Mouse (Mus musculus) intestine, postnatal 0 days (tissue): ENCODE measurements around the gene Ccr4. TPM values are rescaled to one million over a fixed set of nuclear protein-coding genes. Genes with fewer than 3 reads are reported as not detected.

ENCODE experiments used
- ATAC-seq: fragments of 200-750 bp; cut with Nextera tagmentation; 2 replicates; pipeline ENCODE4 v1.8.0; 2017; ENCODE audit warnings: mild to moderate bottlenecking, moderate TSS enrichment, moderate library complexity
- H3K27ac ChIP-seq: fragments of 300-500 bp; sonication (generic); 2 replicates; pipeline ENCODE4 v1.5.1; 2014; ENCODE audit warnings: mild to moderate bottlenecking, low read depth, low read length, moderate library complexity
- H3K27me3 ChIP-seq: fragments of 300-500 bp; sonication (generic); replicated peaks from 2 replicates; pipeline ENCODE4 v1.6.1; 2014; ENCODE audit warnings: low read length, mixed read lengths; ENCODE audit not compliant: control insufficient read depth, insufficient read depth
- H3K36me3 ChIP-seq: fragments of 300-500 bp; sonication (generic); 2 replicates; pipeline ENCODE4 v1.6.1; 2014; ENCODE audit warnings: mild to moderate bottlenecking, moderate library complexity; ENCODE audit not compliant: control insufficient read depth, insufficient read depth
- H3K4me1 ChIP-seq: fragments of 300-500 bp; sonication (generic); replicated peaks from 2 replicates; pipeline ENCODE4 v1.6.1; 2014; ENCODE audit warnings: antibody characterized with exemption, low read length, mixed read lengths; ENCODE audit not compliant: control insufficient read depth, insufficient read depth
- H3K4me2 ChIP-seq: fragments of 300-500 bp; sonication (generic); replicated peaks from 2 replicates; pipeline ENCODE4 v1.6.1; 2014; ENCODE audit warnings: low read depth, mild to moderate bottlenecking, moderate library complexity
- H3K4me3 ChIP-seq: fragments of 300-500 bp; sonication (generic); 2 replicates; pipeline ENCODE4 v1.5.1; 2014; ENCODE audit warnings: low read depth, low read length
- H3K9ac ChIP-seq: fragments of 300-500 bp; sonication (generic); 2 replicates; pipeline ENCODE4 v1.6.1; 2014; ENCODE audit warnings: mild to moderate bottlenecking, low read depth, low read length
- H3K9me3 ChIP-seq: fragments of 300-500 bp; sonication (generic); 2 replicates; pipeline ENCODE4 v1.6.1; 2016; ENCODE audit warnings: mixed run types; ENCODE audit not compliant: control insufficient read depth
- CTCF ChIP-seq: sonication (generic); IDR thresholded peaks from 2 replicates; pipeline ENCODE4 v1.5.1; 2016; ENCODE audit warnings: low read depth, mild to moderate bottlenecking, control low read depth, antibody characterized with exemption, moderate library complexity
- WGBS: fragments of 180-500 bp; shearing (Covaris S2); extraction: QIAGEN DNeasy Blood & Tissue Kit; methylation state at CpG from one replicate; pipeline ENCODE4 v1.1.7; 2014; 5-methylcytosine and 5-hydroxymethylcytosine counted together
- polyA plus RNA-seq: library from polyadenylated mRNA; unstranded; fragments of >200 nt; fragmentation: Nextera tagmentation; extraction: Ambion mirVana; gene quantifications from 2 replicates; pipeline ENCODE4 v1.2.1, GENCODE M21; 2015

The Ccr4 gene
- polyA plus RNA-seq, 1 experiment from 2014 or later = 2.3 TPM

- no peaks in the 10 kb centered on the region for H3K27me3 ChIP-seq
- no peak for ATAC-seq
- H3K4me1 ChIP-seq = 0 out of 2 replicates have a peak, but pooled peaks cover 3% of the 10 kb centered on the region
- H3K4me2 ChIP-seq = no peak overlapping the region
- H3K27ac ChIP-seq = no peak overlapping the region
- H3K9ac ChIP-seq = no peak overlapping the region
- no peaks in the 10 kb centered on the region for H3K36me3 ChIP-seq
- no peaks in the 10 kb centered on the region for H3K9me3 ChIP-seq
- TF ChIP-seq CTCF = no peak
- no peak overlapping the region for H3K4me3 ChIP-seq
- WGBS = 57% methylated on average over 4 of the region's 4 CpGs
These were observed 1.8 kb upstream of the Ccr4 start for GRCm38 (mm10) chr9:114506564-114506963.

DNA sequence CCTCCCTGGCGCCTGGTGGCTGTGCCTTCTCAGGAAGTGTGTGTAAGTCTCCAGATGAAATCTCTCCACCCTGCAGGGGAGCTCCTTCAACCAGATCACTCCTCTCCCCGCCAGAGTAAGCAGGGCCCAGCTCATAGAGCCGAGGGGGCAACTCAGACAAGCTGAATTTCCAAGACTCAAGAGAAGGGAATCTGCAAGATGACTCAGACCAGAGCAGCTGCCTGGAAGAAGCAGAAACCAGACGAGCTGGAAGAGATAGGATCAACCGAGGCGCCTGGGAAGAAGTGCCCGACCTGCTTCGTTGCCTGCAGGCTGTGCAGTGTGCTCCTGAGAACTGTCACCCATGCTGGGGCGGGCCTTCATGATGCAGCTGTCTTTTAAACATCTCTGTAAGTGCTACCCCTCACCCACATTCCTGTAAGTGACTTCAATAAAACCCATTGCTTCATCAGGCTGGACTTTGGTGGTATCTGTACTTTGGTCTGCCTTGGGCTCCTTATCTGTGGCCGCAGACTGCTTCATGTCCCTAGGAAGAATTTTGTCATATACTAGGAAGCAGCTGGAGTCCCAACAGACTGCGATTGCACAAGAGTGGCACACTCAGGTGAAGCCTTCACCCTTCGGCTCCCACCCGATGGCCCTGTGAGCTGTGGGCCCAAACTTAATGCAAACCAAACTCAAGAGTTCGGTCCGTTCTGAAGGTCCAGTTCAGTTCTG, 1.8 kb downstream of the Ccr4 start:
- Histone ChIP-seq H3K9me3 (no peaks in the 10 kb centered on the region), H3K27ac (peak overlapping the region; percentile 70), H3K4me1 (0 out of 2 replicates have a peak, but pooled peaks cover 3% of the 10 kb centered on the region), H3K4me3 (no peak overlapping the region), H3K4me2 (peak overlapping the region; percentile 35), H3K9ac (no peak overlapping the region), H3K27me3 (no peaks in the 10 kb centered on the region), H3K36me3 (no peaks in the 10 kb centered on the region)
- peak; percentile 83 for ATAC-seq
- no peak for TF ChIP-seq CTCF
- WGBS = 35% methylated on average over 15 of the region's 15 CpGs

GRCm38 (mm10) chr9:114501913-114502312, 2.8 kb downstream of the Ccr4 start:
- Histone ChIP-seq H3K27me3 (no peaks in the 10 kb centered on the region), H3K9ac (no peak overlapping the region), H3K4me3 (no peak overlapping the region), H3K4me1 (0 out of 2 replicates have a peak, but pooled peaks cover 3% of the 10 kb centered on the region), H3K27ac (no peak overlapping the region), H3K4me2 (no peak overlapping the region), H3K36me3 (no peaks in the 10 kb centered on the region), H3K9me3 (no peaks in the 10 kb centered on the region)
- WGBS = 93% methylated on average over 11 of the region's 11 CpGs
- no peak for TF ChIP-seq CTCF
- no peak for ATAC-seq

DNA sequence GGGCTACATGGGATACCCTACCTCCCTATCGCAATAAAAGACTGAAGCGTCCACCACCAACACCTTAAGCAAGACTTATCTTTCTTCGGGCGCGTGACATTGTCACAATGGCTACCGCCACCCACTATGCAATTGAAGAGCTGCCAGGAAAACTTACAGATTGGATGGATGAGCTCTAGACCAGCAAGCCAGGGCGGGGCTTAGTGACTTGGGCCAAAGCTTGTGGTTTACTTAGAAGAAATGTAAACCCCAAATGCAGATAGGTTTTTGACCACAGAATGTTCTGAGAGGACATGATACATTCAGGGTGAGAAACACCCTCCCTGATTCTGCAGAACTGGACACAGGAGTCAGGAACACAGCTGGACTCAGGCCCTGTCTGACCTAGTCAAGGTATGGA, 3.6 kb downstream of the Ccr4 start:
- no peak overlapping the region for H3K4me3 ChIP-seq
- no peaks in the 10 kb centered on the region for H3K9me3 ChIP-seq
- H3K9ac ChIP-seq = no peak overlapping the region
- WGBS = 81% methylated on average over 7 of the region's 7 CpGs
- H3K27me3 ChIP-seq = no peaks in the 10 kb centered on the region
- H3K36me3 ChIP-seq = no peaks in the 10 kb centered on the region
- 0 out of 2 replicates have a peak, but pooled peaks cover 3% of the 10 kb centered on the region for H3K4me1 ChIP-seq
- no peak overlapping the region for H3K4me2 ChIP-seq
- ATAC-seq = no peak
- no peak for TF ChIP-seq CTCF
- H3K27ac ChIP-seq = no peak overlapping the region

DNA sequence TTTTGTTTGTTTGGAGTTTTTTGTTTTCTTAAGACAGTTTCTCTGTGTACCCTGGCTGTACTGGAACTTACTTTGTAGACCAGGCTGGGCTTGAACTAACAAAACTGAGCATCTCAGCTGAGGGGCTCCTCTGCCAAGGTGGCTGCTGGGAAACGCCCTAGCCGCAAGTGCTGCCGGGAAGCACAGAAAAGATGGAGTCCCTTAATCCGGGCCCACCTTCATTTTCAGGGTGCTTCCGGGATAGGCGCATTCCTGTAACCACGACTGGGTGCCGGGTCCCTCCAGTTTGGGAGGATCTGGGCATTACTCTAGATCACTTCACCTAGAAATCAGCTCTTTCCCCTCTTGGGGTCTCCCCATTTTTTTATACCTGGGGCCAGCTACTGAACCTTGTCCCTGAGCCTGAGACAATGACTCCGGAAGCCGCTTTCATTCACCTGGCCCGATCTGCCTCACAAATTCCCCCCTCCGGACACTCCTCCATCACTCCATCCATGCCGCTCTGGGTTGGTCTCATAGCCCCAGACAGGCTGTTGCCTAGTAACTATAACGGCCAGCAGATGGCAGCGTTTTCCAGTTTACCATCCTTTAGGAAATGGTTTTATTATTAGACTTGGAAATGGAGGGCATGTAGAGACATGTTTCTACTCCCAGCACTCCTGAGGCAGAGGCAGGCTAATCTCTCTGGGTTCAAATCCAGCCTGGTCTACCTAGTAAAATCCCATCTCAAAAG, 4.8 kb downstream of the Ccr4 start:
- no peak overlapping the region for H3K27ac ChIP-seq
- H3K27me3 ChIP-seq = no peaks in the 10 kb centered on the region
- 23% methylated on average over 15 of the region's 15 CpGs for WGBS
- no peak overlapping the region for H3K4me2 ChIP-seq
- H3K9me3 ChIP-seq = no peaks in the 10 kb centered on the region
- no peaks in the 10 kb centered on the region for H3K36me3 ChIP-seq
- no peak for ATAC-seq
- H3K4me3 ChIP-seq = no peak overlapping the region
- TF ChIP-seq CTCF = peak; percentile 86
- H3K4me1 ChIP-seq = 0 out of 2 replicates have a peak, but pooled peaks cover 3% of the 10 kb centered on the region
- no peak overlapping the region for H3K9ac ChIP-seq

DNA sequence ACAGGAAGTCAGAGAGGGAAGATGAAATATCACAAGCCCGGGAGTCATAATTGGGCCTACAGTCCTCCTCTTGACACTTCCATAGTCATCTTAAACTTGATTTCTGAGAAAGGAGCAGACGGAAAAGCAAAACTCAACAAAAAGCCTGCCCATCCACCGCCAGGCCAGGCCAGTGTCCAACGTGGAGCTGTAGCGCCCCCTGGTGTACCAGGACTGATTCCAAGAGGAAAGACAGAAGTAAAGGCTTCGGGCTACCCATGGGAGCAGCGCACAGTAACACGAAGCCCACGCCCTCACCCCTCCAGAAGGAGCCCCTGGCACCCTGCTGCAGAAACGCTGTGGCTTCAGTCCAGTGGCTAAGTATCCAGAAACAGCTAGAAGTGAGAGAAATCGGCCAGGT, 6.5 kb downstream of the Ccr4 start:
- H3K27me3 ChIP-seq = no peaks in the 10 kb centered on the region
- H3K36me3 ChIP-seq = no peaks in the 10 kb centered on the region
- no peak overlapping the region for H3K9ac ChIP-seq
- H3K4me3 ChIP-seq = no peak overlapping the region
- no peaks in the 10 kb centered on the region for H3K4me1 ChIP-seq
- ATAC-seq = no peak
- no peaks in the 10 kb centered on the region for H3K9me3 ChIP-seq
- TF ChIP-seq CTCF = peak; percentile 98
- no peak overlapping the region for H3K27ac ChIP-seq
- peak overlapping the region; percentile 32 for H3K4me2 ChIP-seq
- WGBS = 9% methylated on average over 11 of the region's 11 CpGs
